Mouse (Mus musculus) adipocyte (in vitro differentiated cells): ENCODE results near the gene Gm49353.
A peak's percentile ranks its signal among the peaks of the same experiment; 100 is the strongest.

ENCODE experiments used
- DNase-seq: peaks from one replicate; pipeline ENCODE4 v3.0.0-alpha.2; 2016; ENCODE audit warnings: low spot score

The Gm49353 gene

GRCm38 (mm10) chr10:29198642-29199041 is at the start of gene Gm49353:
TSS of gene Gm49353 (plus strand) at chr10:29198954.
- DNase-seq = no peak

- no peak for DNase-seq
Measured at GRCm38 (mm10) chr10:29155304-29155703, 43.5 kb upstream of the Gm49353 start.

GRCm38 (mm10) chr10:29161664-29162063 is 37.1 kb upstream of the Gm49353 start:
- DNase-seq = no peak

- no peak for DNase-seq
Measured at GRCm38 (mm10) chr10:29173778-29174177, 25.0 kb upstream of the Gm49353 start.

GRCm38 (mm10) chr10:29175656-29176055 is 23.1 kb upstream of the Gm49353 start:
- DNase-seq = no peak

- no peak for DNase-seq
Measured at GRCm38 (mm10) chr10:29176881-29177280, 21.9 kb upstream of the Gm49353 start.

GRCm38 (mm10) chr10:29178003-29178402 is 20.8 kb upstream of the Gm49353 start:
- no peak for DNase-seq

- no peak for DNase-seq
Measured at GRCm38 (mm10) chr10:29180210-29180609, 18.5 kb upstream of the Gm49353 start.

- DNase-seq = no peak
Measured at GRCm38 (mm10) chr10:29181046-29181445, 17.7 kb upstream of the Gm49353 start.

GRCm38 (mm10) chr10:29193769-29194168 is 5.0 kb upstream of the Gm49353 start:
- no peak for DNase-seq

GRCm38 (mm10) chr10:29196811-29197210 is 1.9 kb upstream of the Gm49353 start:
- no peak for DNase-seq

GRCm38 (mm10) chr10:29199835-29200234 is 1.1 kb downstream of the Gm49353 start:
- peak; percentile 14 for DNase-seq

- DNase-seq = no peak
Measured at GRCm38 (mm10) chr10:29200609-29201008, 1.9 kb downstream of the Gm49353 start.

GRCm38 (mm10) chr10:29206730-29207129 is 8.0 kb downstream of the Gm49353 start:
- peak; percentile 72 for DNase-seq

- no peak for DNase-seq
Measured at GRCm38 (mm10) chr10:29208735-29209134, 10.0 kb downstream of the Gm49353 start.

GRCm38 (mm10) chr10:29211453-29211852 is 12.7 kb downstream of the Gm49353 start, which contains the start of gene 9330159F19Rik:
TSS of gene 9330159F19Rik (plus strand) at chr10:29211606.
- no peak for DNase-seq

GRCm38 (mm10) chr10:29213534-29214100 is 14.9 kb downstream of the Gm49353 start:
- DNase-seq = no peak

- DNase-seq = no peak
Measured at GRCm38 (mm10) chr10:29216957-29217356, 18.2 kb downstream of the Gm49353 start.

- no peak for DNase-seq
Measured at GRCm38 (mm10) chr10:29217451-29217850, 18.7 kb downstream of the Gm49353 start.

- DNase-seq = peak; percentile 67
Measured at GRCm38 (mm10) chr10:29225329-29225728, 26.6 kb downstream of the Gm49353 start.

GRCm38 (mm10) chr10:29231208-29231607 is 32.5 kb downstream of the Gm49353 start:
- no peak for DNase-seq
